Mouse (Mus musculus): ENCODE data around the gene Zw10.

Gene Zw10

GRCm38 (mm10) chr9:49055333-49056205, at the start of gene Zw10:
TSS of gene Zw10 (plus strand) at chr9:49055613.
- peak; percentile 90 to 92 for DNase-seq (ENCODE audit: low spot score in 2 of 2)

GRCm38 (mm10) chr9:49015824-49016223, 39.6 kb upstream of the Zw10 start:
- DNase-seq (ENCODE audit: low spot score in 2 of 2): no peak

GRCm38 (mm10) chr9:49021289-49021688, 34.1 kb upstream of the Zw10 start:
- DNase-seq (ENCODE audit: low spot score in 2 of 2): no peak

- no peak for DNase-seq (ENCODE audit: low spot score in 2 of 2)
Measured at GRCm38 (mm10) chr9:49023956-49024355, 31.5 kb upstream of the Zw10 start.

- DNase-seq (ENCODE audit: low spot score in 2 of 2): no peak
Measured at GRCm38 (mm10) chr9:49024529-49024928, 30.9 kb upstream of the Zw10 start.

GRCm38 (mm10) chr9:49034764-49035163, 20.6 kb upstream of the Zw10 start:
- DNase-seq (ENCODE audit: low spot score in 2 of 2): no peak

GRCm38 (mm10) chr9:49050901-49051300, 4.5 kb upstream of the Zw10 start:
- no peak for DNase-seq (ENCODE audit: low spot score in 2 of 2)

GRCm38 (mm10) chr9:49051349-49051748, 4.1 kb upstream of the Zw10 start:
- DNase-seq (ENCODE audit: low spot score in 2 of 2): peak in 1 of 2 experiments; percentile 54

- no peak for DNase-seq (ENCODE audit: low spot score in 2 of 2)
Measured at GRCm38 (mm10) chr9:49054028-49054427, 1.4 kb upstream of the Zw10 start.

- DNase-seq (ENCODE audit: low spot score in 2 of 2): no peak
Measured at GRCm38 (mm10) chr9:49076847-49077246, 21.4 kb downstream of the Zw10 start.

GRCm38 (mm10) chr9:49081107-49081506, 25.7 kb downstream of the Zw10 start, which contains the start of gene Tmprss5:
TSS of gene Tmprss5 (plus strand) at chr9:49081260.
- no peak for DNase-seq (ENCODE audit: low spot score in 2 of 2)

- peak; percentile 26 to 72 for DNase-seq (ENCODE audit: low spot score in 2 of 2)
Measured at GRCm38 (mm10) chr9:49081561-49081960, 26.1 kb downstream of the Zw10 start.

- no peak for DNase-seq (ENCODE audit: low spot score in 2 of 2)
Measured at GRCm38 (mm10) chr9:49087317-49087716, 31.9 kb downstream of the Zw10 start.

GRCm38 (mm10) chr9:49098871-49099270, 43.5 kb downstream of the Zw10 start:
- no peak for DNase-seq (ENCODE audit: low spot score in 2 of 2)

- DNase-seq (ENCODE audit: low spot score in 2 of 2): no peak
Measured at GRCm38 (mm10) chr9:49102328-49102727, 46.9 kb downstream of the Zw10 start.

- DNase-seq (ENCODE audit: low spot score in 2 of 2): no peak
Measured at GRCm38 (mm10) chr9:49109101-49109500, 53.7 kb downstream of the Zw10 start.

- DNase-seq (ENCODE audit: low spot score in 2 of 2): no peak
Measured at GRCm38 (mm10) chr9:49110476-49111220, 55.2 kb downstream of the Zw10 start.

- DNase-seq (ENCODE audit: low spot score in 2 of 2): no peak
Measured at GRCm38 (mm10) chr9:49111296-49111695, 55.9 kb downstream of the Zw10 start.

- DNase-seq (ENCODE audit: low spot score in 2 of 2): no peak
Measured at GRCm38 (mm10) chr9:49118271-49118825, 62.9 kb downstream of the Zw10 start.

- DNase-seq (ENCODE audit: low spot score in 2 of 2): no peak
Measured at GRCm38 (mm10) chr9:49119759-49120158, 64.3 kb downstream of the Zw10 start.

GRCm38 (mm10) chr9:49125706-49126105, 70.3 kb downstream of the Zw10 start:
- DNase-seq (ENCODE audit: low spot score in 2 of 2): no peak
